Mouse (Mus musculus) midbrain, embryonic 10.5 days (tissue): ENCODE measurements at regions not wholly inside any gene's neighbourhood (a gene's known extent, or its start where the extent isn't known, plus 50 kb on each side); places are given as distances from the start of the nearest gene placed in this dataset.
"Not testable (repeated sequence)": the region's sequence is repeated elsewhere in the genome, so short reads cannot be mapped to it uniquely, and the experiment has no call there.

ENCODE experiments used
- DNase-seq: peaks from one replicate; pipeline ENCODE4 v3.0.0-alpha.2; 2017; ENCODE audit warnings: low spot score
- H3K27ac ChIP-seq: fragments of 300-500 bp; sonication (generic); replicated peaks from 2 replicates; pipeline ENCODE4 v1.5.1; 2016; ENCODE audit warnings: mild to moderate bottlenecking
- H3K27me3 ChIP-seq: fragments of 300-500 bp; sonication (generic); 2 replicates; pipeline ENCODE4 v1.6.1; 2016; ENCODE audit warnings: low read depth, mild to moderate bottlenecking; ENCODE audit not compliant: poor library complexity, severe bottlenecking
- H3K36me3 ChIP-seq: fragments of 300-500 bp; sonication (generic); 2 replicates; pipeline ENCODE4 v1.6.1; 2016; ENCODE audit warnings: mild to moderate bottlenecking, moderate library complexity
- H3K4me1 ChIP-seq: fragments of 300-500 bp; sonication (generic); 2 replicates; pipeline ENCODE4 v1.6.1; 2016
- H3K4me3 ChIP-seq: fragments of 300-500 bp; sonication (generic); 2 replicates; pipeline ENCODE4 v1.5.1; 2016; ENCODE audit warnings: mild to moderate bottlenecking, moderate library complexity
- H3K9me3 ChIP-seq: fragments of 300-500 bp; sonication (generic); replicated peaks from 2 replicates; pipeline ENCODE4 v1.6.1; 2016; ENCODE audit warnings: mild to moderate bottlenecking
- WGBS: fragments of 180-500 bp; shearing (Covaris S2); methylation state at CpG from one replicate; pipeline ENCODE4 v1.1.7; 2016; 5-methylcytosine and 5-hydroxymethylcytosine counted together

GRCm38 (mm10) chr12:56020954-56021514, 184.9 kb downstream of the Brms1l start:
- DNase-seq = peak; percentile 38
- Histone ChIP-seq H3K9me3 (no peaks in the 10 kb centered on the region), H3K27ac (peak overlapping the region; percentile 76), H3K4me3 (peak overlapping the region; percentile 7; the same call in 1 of the 2 replicates), H3K36me3 (no peaks in the 10 kb centered on the region), H3K4me1 (peaks cover 31% of the 10 kb centered on the region), H3K27me3 (no peaks in the 10 kb centered on the region)
- 13% methylated on average over 7 of the region's 7 CpGs for WGBS

- 11% methylated on average over 1 of the region's 1 CpGs for WGBS
- Histone ChIP-seq H3K9me3 (no peaks in the 10 kb centered on the region), H3K36me3 (no peaks in the 10 kb centered on the region), H3K27ac (no peak overlapping the region), H3K4me3 (no peak overlapping the region), H3K4me1 (peaks cover 31% of the 10 kb centered on the region), H3K27me3 (no peaks in the 10 kb centered on the region)
- no peak for DNase-seq
Measured at GRCm38 (mm10) chr12:56020547-56020946, 184.4 kb downstream of the Brms1l start.

- Histone ChIP-seq H3K27ac (no peak overlapping the region), H3K36me3 (no peaks in the 10 kb centered on the region), H3K27me3 (peaks cover 6% of the 10 kb centered on the region; the same call in 1 of the 2 replicates), H3K9me3 (no peaks in the 10 kb centered on the region), H3K4me1 (peaks cover 8% of the 10 kb centered on the region), H3K4me3 (no peak overlapping the region)
- WGBS = 78% methylated on average over 4 of the region's 4 CpGs
- DNase-seq = no peak
Measured at GRCm38 (mm10) chr12:56009976-56010375, 173.9 kb downstream of the Brms1l start.

GRCm38 (mm10) chr12:56005846-56006245, 169.7 kb downstream of the Brms1l start:
- Histone ChIP-seq H3K4me3 (no peak overlapping the region), H3K36me3 (no peaks in the 10 kb centered on the region), H3K27me3 (no peaks in the 10 kb centered on the region), H3K9me3 (no peaks in the 10 kb centered on the region), H3K27ac (no peak overlapping the region), H3K4me1 (peaks cover 26% of the 10 kb centered on the region)
- no peak for DNase-seq
- 83% methylated on average over 4 of the region's 4 CpGs for WGBS

- DNase-seq = no peak
Measured at GRCm38 (mm10) chr12:56005321-56005720, 169.2 kb downstream of the Brms1l start.

GRCm38 (mm10) chr12:56004479-56004878, 168.4 kb downstream of the Brms1l start:
- 32% methylated on average over 4 of the region's 4 CpGs for WGBS
- no peak for DNase-seq

More at GRCm38 (mm10) chr12:56005321-56005720, 169.2 kb downstream of the Brms1l start:
- peaks cover 26% of the 10 kb centered on the region for H3K4me1 ChIP-seq
- H3K27me3 ChIP-seq = no peaks in the 10 kb centered on the region
- no peaks in the 10 kb centered on the region for H3K9me3 ChIP-seq
- WGBS = 28% methylated on average over 6 of the region's 6 CpGs
- H3K27ac ChIP-seq = no peak overlapping the region
- no peak overlapping the region for H3K4me3 ChIP-seq
- H3K36me3 ChIP-seq = no peaks in the 10 kb centered on the region

GRCm38 (mm10) chr12:56003561-56003960, 167.4 kb downstream of the Brms1l start:
- Histone ChIP-seq H3K4me3 (no peak overlapping the region), H3K4me1 (peaks cover 26% of the 10 kb centered on the region), H3K9me3 (no peaks in the 10 kb centered on the region), H3K27ac (no peak overlapping the region), H3K27me3 (no peaks in the 10 kb centered on the region), H3K36me3 (no peaks in the 10 kb centered on the region)
- no peak for DNase-seq
- 80% methylated on average over 8 of the region's 8 CpGs for WGBS

More at GRCm38 (mm10) chr12:56004479-56004878, 168.4 kb downstream of the Brms1l start:
- H3K36me3 ChIP-seq = no peaks in the 10 kb centered on the region
- no peaks in the 10 kb centered on the region for H3K9me3 ChIP-seq
- H3K27me3 ChIP-seq = no peaks in the 10 kb centered on the region
- no peak overlapping the region for H3K27ac ChIP-seq
- peaks cover 26% of the 10 kb centered on the region for H3K4me1 ChIP-seq
- no peak overlapping the region for H3K4me3 ChIP-seq

- no peaks in the 10 kb centered on the region for H3K9me3 ChIP-seq
- no peaks in the 10 kb centered on the region for H3K36me3 ChIP-seq
- no peak overlapping the region for H3K27ac ChIP-seq
- H3K4me3 ChIP-seq = no peak overlapping the region
- no peak for DNase-seq
- H3K27me3 ChIP-seq = no peaks in the 10 kb centered on the region
- no peaks in the 10 kb centered on the region for H3K4me1 ChIP-seq
- 82% methylated on average over 3 of the region's 3 CpGs for WGBS
Measured at GRCm38 (mm10) chr12:55996585-55997377, 160.7 kb downstream of the Brms1l start.

- Histone ChIP-seq H3K27ac (peak overlapping the region; percentile 72), H3K36me3 (no peaks in the 10 kb centered on the region), H3K4me3 (peak overlapping the region; percentile 34), H3K9me3 (no peaks in the 10 kb centered on the region), H3K27me3 (peaks cover 14% of the 10 kb centered on the region; the same call in 1 of the 2 replicates), H3K4me1 (peaks cover 27% of the 10 kb centered on the region)
- peak; percentile 17 for DNase-seq
- WGBS = 40% methylated on average over 11 of the region's 11 CpGs
Measured at GRCm38 (mm10) chr12:55983565-55984351, 147.6 kb downstream of the Brms1l start.

GRCm38 (mm10) chr12:55983128-55983527, 147.0 kb downstream of the Brms1l start:
- Histone ChIP-seq H3K27ac (peak overlapping the region; percentile 72; the same call in 1 of the 2 replicates), H3K36me3 (no peaks in the 10 kb centered on the region), H3K4me1 (peaks cover 27% of the 10 kb centered on the region), H3K9me3 (no peaks in the 10 kb centered on the region), H3K27me3 (peaks cover 14% of the 10 kb centered on the region; the same call in 1 of the 2 replicates), H3K4me3 (no peak overlapping the region)
- no peak for DNase-seq
- 61% methylated on average over 3 of the region's 3 CpGs for WGBS

GRCm38 (mm10) chr12:55974262-55974661, 138.1 kb downstream of the Brms1l start:
- no peak for DNase-seq
- H3K4me3 ChIP-seq = no peak overlapping the region
- no peak overlapping the region for H3K27ac ChIP-seq
- H3K9me3 ChIP-seq = no peaks in the 10 kb centered on the region
- WGBS = 84% methylated on average over 3 of the region's 3 CpGs
- no peaks in the 10 kb centered on the region for H3K27me3 ChIP-seq
- no peaks in the 10 kb centered on the region for H3K4me1 ChIP-seq
- no peaks in the 10 kb centered on the region for H3K36me3 ChIP-seq

- H3K4me3 ChIP-seq, H3K27ac ChIP-seq, H3K27me3 ChIP-seq, DNase-seq, H3K9me3 ChIP-seq, H3K36me3 ChIP-seq, H3K4me1 ChIP-seq: not testable (repeated sequence)
- 89% methylated on average over 3 of the region's 3 CpGs for WGBS
Measured at GRCm38 (mm10) chr12:55959319-55959718, 123.2 kb downstream of the Brms1l start.
